Mouse (Mus musculus) brain, embryonic 14.5 days (tissue): Measurements from ENCODE around the gene Lrrfip2.

Experiments
- CTCF ChIP-seq: fragments of 200-500 bp; IDR thresholded peaks from 2 replicates; pipeline ENCODE4 v1.5.1; 2012; ENCODE audit warnings: inconsistent platforms, mild to moderate bottlenecking, moderate library complexity, borderline replicate concordance; ENCODE audit not compliant: insufficient read depth, insufficient read length; ENCODE audit errors: extremely low read depth
- POLR2A ChIP-seq: fragments of 200-500 bp; IDR thresholded peaks from 2 replicates; pipeline ENCODE4 v1.6.1; 2012; ENCODE audit warnings: mild to moderate bottlenecking, inconsistent platforms, borderline replicate concordance; ENCODE audit not compliant: poor library complexity, insufficient read depth, insufficient read length, severe bottlenecking; ENCODE audit errors: extremely low read depth

DNA sequence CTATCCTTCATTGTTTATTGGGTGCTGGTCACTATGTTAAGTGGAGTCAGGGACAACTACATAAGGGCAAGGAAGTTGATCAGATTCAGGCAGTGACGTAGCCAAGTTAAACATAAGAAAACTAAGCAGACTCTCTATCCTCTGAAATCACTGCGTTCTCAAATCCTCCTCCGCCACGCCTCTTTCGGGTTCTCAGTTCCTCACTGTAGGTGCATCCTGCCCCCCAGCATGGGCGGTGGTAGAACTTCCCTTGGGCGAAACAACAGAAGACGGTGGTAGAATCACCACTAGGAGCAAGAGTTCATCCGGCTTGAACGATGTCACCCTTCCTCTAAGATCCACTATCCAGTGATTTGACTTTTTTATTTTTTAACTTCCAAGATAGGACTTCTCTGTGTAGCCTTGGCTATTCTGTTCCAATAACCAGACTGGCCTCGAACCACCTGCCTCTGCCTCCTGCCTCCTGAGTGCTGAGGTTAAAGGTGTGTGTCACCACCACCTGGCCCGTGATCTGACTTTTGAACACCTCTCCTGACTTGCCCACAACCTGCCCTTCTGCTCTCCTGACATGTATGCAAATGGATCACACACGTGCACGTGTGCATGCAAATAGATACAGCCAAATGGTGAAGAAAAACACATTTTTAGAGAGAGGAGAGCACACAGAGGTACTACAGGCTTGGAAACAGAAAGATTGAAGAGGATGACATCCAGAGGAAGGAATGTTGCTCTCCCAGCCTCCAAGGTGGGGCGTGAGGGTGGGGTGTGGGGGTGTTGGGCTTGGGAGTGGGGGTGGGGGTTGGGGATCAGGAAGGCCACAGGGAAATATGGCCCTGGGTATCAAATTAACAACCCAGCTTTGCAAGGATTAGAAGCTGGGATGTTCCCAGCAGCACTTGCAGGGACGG lies 20.7 kb upstream of the Lrrfip2 start:
- TF ChIP-seq CTCF: no peak
- no peak for TF ChIP-seq POLR2A
